Mouse (Mus musculus) cortical plate, adult 2 months (tissue): ENCODE results near the gene Nlgn1.

Source experiments
- CTCF ChIP-seq: fragments of 200-500 bp; IDR thresholded peaks from 2 replicates; pipeline ENCODE4 v1.5.1; 2011; ENCODE audit warnings: mild to moderate bottlenecking, control low read depth, low read length; ENCODE audit not compliant: insufficient read depth; ENCODE audit errors: extremely low read depth
- POLR2A ChIP-seq: fragments of 200-500 bp; IDR thresholded peaks from 2 replicates; pipeline ENCODE4 v1.6.1; 2011; ENCODE audit warnings: mild to moderate bottlenecking, low read length, control low read depth; ENCODE audit not compliant: insufficient read depth; ENCODE audit errors: extremely low read depth

DNA sequence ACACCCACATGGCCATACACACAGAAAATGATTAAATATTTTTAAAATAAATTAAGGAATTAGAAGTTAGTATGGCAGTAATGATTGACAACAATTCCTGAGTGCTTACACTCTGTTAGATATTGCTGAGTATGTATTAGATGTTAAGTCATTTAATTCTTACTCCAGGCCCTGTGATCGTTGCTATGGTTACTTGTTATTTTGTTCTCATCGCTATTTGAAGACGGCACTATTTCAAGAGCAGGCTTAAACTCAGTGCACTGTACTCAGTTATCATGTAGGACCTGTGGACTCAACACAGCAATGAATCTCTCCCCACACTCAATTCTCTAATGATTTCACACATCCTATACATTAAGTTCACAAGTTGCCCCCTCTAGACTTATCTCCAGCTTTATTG is 672.0 kb downstream of the Nlgn1 start:
- TF ChIP-seq CTCF = no peak
- TF ChIP-seq POLR2A = no peak
